Mouse (Mus musculus) megakaryocyte, embryonic 14.5 days (primary cell): ENCODE data around the gene Xpr1.

ENCODE experiments used
- FLI1 ChIP-seq: IDR thresholded peaks from 2 replicates; pipeline ENCODE4 v1.6.1; 2012; ENCODE audit warnings: low read length, inconsistent platforms, mixed read lengths
- GATA1 ChIP-seq: IDR thresholded peaks from 3 replicates; pipeline ENCODE4 v1.6.1; 2012; ENCODE audit warnings: mixed read lengths, low read length, inconsistent platforms, borderline replicate concordance

- no peak for TF ChIP-seq GATA1
- no peak for TF ChIP-seq FLI1
Measured at GRCm38 (mm10) chr1:155383319-155384302, 33.6 kb downstream of the Xpr1 start.
